Mouse (Mus musculus) brown adipose tissue, adult 24 weeks (tissue): Measurements from ENCODE around the gene Npm3. TPM values are rescaled to one million over a fixed set of nuclear protein-coding genes. Genes with fewer than 3 reads are reported as not detected.

Experiments
- H3K27ac ChIP-seq: fragments of 200-500 bp; replicated peaks from 2 replicates; pipeline ENCODE4 v1.5.1; 2012; ENCODE audit warnings: low read depth, mild to moderate bottlenecking, low read length
- H3K4me1 ChIP-seq: fragments of 200-500 bp; 2 replicates; pipeline ENCODE4 v1.6.1; 2012; ENCODE audit warnings: low read length, mixed read lengths; ENCODE audit not compliant: control insufficient read depth, insufficient read depth, insufficient read length
- H3K4me3 ChIP-seq: fragments of 200-500 bp; 2 replicates; pipeline ENCODE4 v1.5.1; 2012; ENCODE audit warnings: low read depth, mild to moderate bottlenecking, low read length, moderate library complexity; ENCODE audit not compliant: insufficient read depth
- polyA plus RNA-seq: library from polyadenylated mRNA; stranded (reverse); fragments of >200 nt; gene quantifications from 2 replicates; pipeline ENCODE4 v1.2.4, GENCODE M21; 2012; ENCODE audit not compliant: missing spikeins, insufficient read depth, insufficient read length

Gene Npm3
- polyA plus RNA-seq, 1 experiment = 26.4 TPM

GRCm38 (mm10) chr19:45782315-45783001 is 33.1 kb upstream of the Npm3 start:
- Histone ChIP-seq H3K4me1 (peaks cover 13% of the 10 kb centered on the region; the same call in 1 of the 2 replicates), H3K27ac (peak overlapping the region; percentile 67), H3K4me3 (peak overlapping the region; percentile 97)

GRCm38 (mm10) chr19:45781676-45782075 is 32.3 kb upstream of the Npm3 start:
- peak overlapping the region; percentile 37 for H3K4me3 ChIP-seq
- no peak overlapping the region for H3K27ac ChIP-seq
- peaks cover 13% of the 10 kb centered on the region; the same call in 1 of the 2 replicates for H3K4me1 ChIP-seq

- Histone ChIP-seq H3K4me3 (peak overlapping the region; percentile 29), H3K4me1 (peaks cover 13% of the 10 kb centered on the region; the same call in 1 of the 2 replicates), H3K27ac (no peak overlapping the region)
Observed at GRCm38 (mm10) chr19:45780350-45780915, 31.0 kb upstream of the Npm3 start.

GRCm38 (mm10) chr19:45775486-45775885 is 26.1 kb upstream of the Npm3 start:
- Histone ChIP-seq H3K4me1 (peaks cover 4% of the 10 kb centered on the region; the same call in 1 of the 2 replicates), H3K27ac (no peak overlapping the region)

GRCm38 (mm10) chr19:45771501-45771900 is 22.1 kb upstream of the Npm3 start:
- Histone ChIP-seq H3K4me1 (no peaks in the 10 kb centered on the region), H3K4me3 (no peak overlapping the region), H3K27ac (no peak overlapping the region)

More at GRCm38 (mm10) chr19:45775486-45775885, 26.1 kb upstream of the Npm3 start:
- H3K4me3 ChIP-seq = no peak overlapping the region

- Histone ChIP-seq H3K4me3 (no peak overlapping the region), H3K4me1 (no peaks in the 10 kb centered on the region), H3K27ac (no peak overlapping the region)
Observed at GRCm38 (mm10) chr19:45760810-45761209, 11.4 kb upstream of the Npm3 start.

GRCm38 (mm10) chr19:45758671-45759070 is 9.3 kb upstream of the Npm3 start:
- no peaks in the 10 kb centered on the region for H3K4me1 ChIP-seq
- no peak overlapping the region for H3K27ac ChIP-seq
- no peak overlapping the region for H3K4me3 ChIP-seq

- Histone ChIP-seq H3K4me1 (peaks cover under 1% of the 10 kb centered on the region), H3K27ac (no peak overlapping the region), H3K4me3 (no peak overlapping the region)
Observed at GRCm38 (mm10) chr19:45753551-45753950, 4.2 kb upstream of the Npm3 start.

GRCm38 (mm10) chr19:45751881-45752280 is 2.5 kb upstream of the Npm3 start:
- H3K4me1 ChIP-seq = peaks cover 5% of the 10 kb centered on the region
- no peak overlapping the region for H3K4me3 ChIP-seq
- no peak overlapping the region for H3K27ac ChIP-seq

- peak overlapping the region; percentile 98 for H3K4me3 ChIP-seq
- H3K27ac ChIP-seq = no peak overlapping the region
Observed at GRCm38 (mm10) chr19:45748691-45749242, 624 bp downstream of the Npm3 start.

GRCm38 (mm10) chr19:45748206-45748605 is 1.2 kb downstream of the Npm3 start:
- Histone ChIP-seq H3K27ac (no peak overlapping the region), H3K4me3 (peak overlapping the region; percentile 98), H3K4me1 (peaks cover 5% of the 10 kb centered on the region)

More at GRCm38 (mm10) chr19:45748691-45749242, 624 bp downstream of the Npm3 start:
- H3K4me1 ChIP-seq = peaks cover 5% of the 10 kb centered on the region

- no peak overlapping the region for H3K4me3 ChIP-seq
- H3K4me1 ChIP-seq = peaks cover 5% of the 10 kb centered on the region
- no peak overlapping the region for H3K27ac ChIP-seq
Observed at GRCm38 (mm10) chr19:45747028-45747867, 2.1 kb downstream of the Npm3 start.

- no peak overlapping the region for H3K4me3 ChIP-seq
- H3K27ac ChIP-seq = no peak overlapping the region
- peaks cover 5% of the 10 kb centered on the region for H3K4me1 ChIP-seq
Observed at GRCm38 (mm10) chr19:45746153-45747020, 3.0 kb downstream of the Npm3 start.
